ENCODE assay signal across 17 mouse cellular contexts in genomic region chr16:30709975-30710374, GRCm38 (mm10).
"Had no signal": no experiment of that assay in that cellular context is flagged by ENCODE, and none has a peak within 500 bp of the region (broad histone marks: within the 10 kb centered on the region; RNA-seq: fewer than 3 reads in every experiment).

No protein-coding gene starts in this region.

- H3K27me3 ChIP-seq: neural tube, embryonic 12.5 days; neural tube, embryonic 13.5 days; neural tube, embryonic 15.5 days; stomach, embryonic 15.5 days had no signal

- H3K36me3 ChIP-seq: neural tube, embryonic 12.5 days; neural tube, embryonic 13.5 days; neural tube, embryonic 15.5 days; stomach, embryonic 15.5 days had no signal

- H3K27ac ChIP-seq: neural tube, embryonic 12.5 days; neural tube, embryonic 13.5 days; neural tube, embryonic 15.5 days; stomach, embryonic 15.5 days; stomach, postnatal 0 days had no signal

- H3K9ac ChIP-seq: neural tube, embryonic 12.5 days; neural tube, embryonic 13.5 days; neural tube, embryonic 15.5 days; stomach, embryonic 15.5 days had no signal

- DNase-seq: retina, postnatal 1 day; right cerebral cortex, adult 18-20 months; right cerebral cortex, postnatal 14 days; right cerebral cortex, postnatal 25 days; right cerebral cortex, postnatal 4 days; spleen, adult 18-20 months; thymus, adult 18-20 months; thymus, adult 2 months; thymus, postnatal 14 days; thymus, postnatal 25 days; thymus, postnatal 36 days; thymus, postnatal 4 days had no signal

- H3K4me2 ChIP-seq: neural tube, embryonic 12.5 days; neural tube, embryonic 13.5 days; neural tube, embryonic 15.5 days; stomach, embryonic 15.5 days had no signal

- H3K4me1 ChIP-seq: neural tube, embryonic 12.5 days; stomach, embryonic 15.5 days had no signal

- H3K4me3 ChIP-seq: neural tube, embryonic 12.5 days; neural tube, embryonic 13.5 days; neural tube, embryonic 15.5 days; stomach, embryonic 15.5 days had no signal

- H3K9me3 ChIP-seq: neural tube, embryonic 12.5 days; neural tube, embryonic 15.5 days; stomach, embryonic 15.5 days had no signal
